Mouse (Mus musculus): ENCODE measurements around the gene Zfp82.

GRCm38 (mm10) chr7:30025358-30025757 lies 47.3 kb downstream of the Zfp82 start:
- TF ChIP-seq POLR2A (IDR thresholded peaks at IDR 0.05; ENCODE audit: borderline replicate concordance, insufficient read depth, low read length) (no peak), CTCF (IDR thresholded peaks at IDR 0.05; ENCODE audit: borderline replicate concordance, insufficient read depth, low read depth, low read length) (no peak)

All from cerebellum, adult 2 months (tissue).